Mouse (Mus musculus) ES-CJ7 (cell line): ENCODE measurements around the gene Acpp.
"Not testable (repeated sequence)": the region's sequence is repeated elsewhere in the genome, so short reads cannot be mapped to it uniquely, and the experiment has no call there.

Experiments used
- DNase-seq: peaks from one replicate; pipeline ENCODE4 v3.0.0; 2011; ENCODE audit warnings: low read depth, low spot score

Acpp gene

DNA sequence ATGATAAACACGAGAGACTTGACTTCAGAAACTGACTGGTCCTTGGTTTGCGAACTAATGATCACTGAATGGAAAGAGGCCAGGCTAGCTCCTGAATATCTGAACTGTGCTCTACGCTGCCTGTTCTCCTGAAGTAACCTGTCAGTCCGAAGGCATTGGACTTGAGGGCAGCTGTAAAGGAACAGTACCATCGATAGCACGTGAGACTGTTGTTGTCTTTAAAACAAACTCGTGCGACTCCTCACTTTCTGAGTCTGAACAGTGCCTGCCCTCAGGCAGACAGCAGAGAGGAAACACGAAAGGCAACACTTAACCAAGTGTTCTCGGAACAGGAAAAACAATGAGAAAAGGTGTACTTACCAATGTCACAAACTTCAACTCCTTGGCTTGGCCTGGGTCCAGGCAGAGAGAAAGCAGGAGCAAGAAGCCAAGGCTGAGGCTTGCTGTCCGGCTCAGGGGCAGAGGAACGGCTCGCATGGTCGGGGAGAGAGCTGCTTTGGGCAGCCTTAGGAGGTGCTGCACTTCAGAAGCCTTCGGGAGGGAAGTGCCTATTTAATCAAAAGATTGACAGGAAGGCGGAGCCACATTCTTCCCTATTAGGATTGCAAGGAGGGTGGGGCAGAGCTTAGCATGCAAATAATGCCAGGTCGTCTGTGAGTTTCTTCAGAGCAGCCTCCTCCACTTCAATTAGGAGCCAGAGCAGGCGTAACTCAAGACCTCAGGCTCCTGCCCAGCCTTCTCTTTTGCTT, at the start of gene Acpp:
Acpp (minus strand) TSS at position 566 of the 749 bp plus-strand sequence.
- DNase-seq, result peak; percentile 85

DNA sequence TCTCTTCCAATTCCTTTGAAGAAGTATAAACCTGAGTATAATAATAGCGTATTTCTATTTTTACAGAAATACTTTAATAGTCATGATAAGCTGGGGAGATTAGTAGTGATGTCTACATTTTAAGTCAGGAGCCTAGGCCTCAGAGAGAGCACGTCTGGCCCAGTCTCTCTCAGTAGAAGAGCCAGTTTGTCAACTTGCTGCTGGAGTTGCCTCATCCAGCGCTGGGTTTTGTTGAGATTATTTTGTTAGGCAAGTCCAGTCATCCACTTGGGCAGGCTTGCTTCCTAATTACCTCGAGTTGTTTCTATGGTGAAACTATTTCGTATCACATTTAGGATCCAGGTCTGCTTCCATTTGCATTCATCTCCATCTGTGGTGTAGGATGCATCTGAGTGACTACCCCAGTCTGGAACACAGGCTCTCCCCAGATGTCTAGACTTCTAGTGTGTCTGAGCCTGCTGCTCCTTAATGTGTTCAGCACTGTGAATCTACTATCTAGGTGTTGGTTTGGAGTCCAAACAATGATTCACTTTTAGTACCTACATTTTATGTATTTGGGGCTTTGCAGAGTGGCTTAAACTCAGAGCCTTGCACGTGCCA, 45.1 kb upstream of the Acpp start:
- no peak for DNase-seq

DNA sequence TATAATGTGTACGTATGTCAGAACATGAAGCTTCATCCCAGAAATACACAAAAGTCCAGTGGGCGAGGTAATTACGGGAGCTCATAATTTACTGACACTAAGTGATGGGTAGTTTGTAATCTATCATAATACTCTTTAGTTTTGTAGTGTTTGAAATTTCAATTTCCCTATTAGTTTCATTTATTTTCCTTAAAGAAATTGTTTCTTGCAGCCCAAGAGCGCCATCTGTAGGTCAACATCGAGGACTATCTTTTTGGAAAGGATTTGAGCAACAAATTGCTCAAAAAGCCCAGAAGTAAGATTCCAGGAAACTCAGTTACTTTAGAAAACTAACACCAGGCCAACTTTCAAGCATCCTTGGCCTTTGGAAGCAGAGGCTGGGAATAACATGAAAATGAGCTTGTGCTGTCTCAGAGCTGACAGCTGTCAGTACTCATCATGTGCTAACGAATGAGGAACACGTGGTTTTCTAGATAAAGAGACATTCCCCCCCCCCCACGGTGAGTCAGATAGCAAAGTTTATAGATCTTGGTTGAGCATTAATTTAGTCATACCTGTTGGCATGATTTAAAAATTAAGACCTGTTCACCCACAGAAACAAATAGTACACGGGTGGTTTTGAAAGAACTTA, 42.1 kb upstream of the Acpp start:
- peak; percentile 41 for DNase-seq

DNA sequence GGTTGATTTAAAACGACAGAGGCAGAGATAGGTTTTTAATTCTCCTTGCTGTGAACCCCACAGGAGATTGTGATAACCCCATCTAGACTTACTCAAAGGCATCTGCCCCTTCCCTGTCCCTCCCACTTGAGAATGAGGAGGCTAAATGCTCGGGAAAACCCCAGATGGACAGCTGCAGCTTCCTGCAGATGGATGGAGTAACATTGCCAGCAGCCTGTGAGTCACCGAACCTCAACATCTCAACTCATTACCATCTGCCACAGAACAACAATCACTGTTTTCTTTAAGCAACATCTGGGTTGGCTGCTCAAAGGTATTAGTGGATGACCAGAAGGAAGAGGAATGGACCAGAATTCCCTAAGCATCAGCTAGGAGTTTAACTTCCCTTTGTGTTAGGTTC, 38.0 kb upstream of the Acpp start:
- DNase-seq, result no peak

DNA sequence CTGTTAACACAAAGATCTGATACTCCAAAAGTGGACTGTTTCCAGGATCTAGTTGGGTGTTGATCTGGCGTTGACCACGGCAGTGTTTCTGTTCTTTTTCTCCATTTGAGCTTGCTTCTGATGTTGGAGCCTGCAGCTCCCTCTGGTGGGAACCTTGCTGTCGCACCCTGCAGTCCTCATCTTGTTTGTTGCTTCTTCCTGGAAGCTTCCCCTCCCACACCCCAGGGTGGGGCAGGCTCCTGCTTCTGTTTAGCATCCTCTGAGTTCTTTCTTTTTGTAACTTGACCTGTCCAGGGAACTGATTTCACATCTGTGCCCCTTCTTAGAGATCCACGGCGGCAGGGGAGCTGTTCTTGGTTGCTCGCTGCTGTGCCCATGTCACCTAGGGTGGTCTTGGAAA, 35.7 kb upstream of the Acpp start:
- DNase-seq, result peak; percentile 75

DNA sequence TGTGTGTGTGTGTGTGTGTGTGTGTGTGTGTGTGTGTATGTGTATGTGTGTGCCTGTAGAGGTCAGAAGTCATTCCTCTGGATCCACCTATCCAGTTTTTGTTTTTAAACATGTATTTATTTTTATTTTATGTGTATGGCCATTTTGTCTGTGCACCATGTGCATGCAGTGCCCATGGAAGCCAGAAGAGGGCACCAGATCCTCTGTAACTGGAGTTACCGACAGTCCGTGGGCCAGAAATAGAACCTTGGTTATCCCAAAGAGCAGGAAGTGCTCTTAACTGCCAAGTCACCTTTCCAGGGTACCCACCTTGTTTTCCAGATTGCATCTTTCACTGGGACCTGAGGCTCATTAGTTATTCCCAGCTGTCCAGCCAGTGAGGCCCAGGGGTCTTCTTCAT, 29.4 kb upstream of the Acpp start:
- peak; percentile 67 for DNase-seq

DNA sequence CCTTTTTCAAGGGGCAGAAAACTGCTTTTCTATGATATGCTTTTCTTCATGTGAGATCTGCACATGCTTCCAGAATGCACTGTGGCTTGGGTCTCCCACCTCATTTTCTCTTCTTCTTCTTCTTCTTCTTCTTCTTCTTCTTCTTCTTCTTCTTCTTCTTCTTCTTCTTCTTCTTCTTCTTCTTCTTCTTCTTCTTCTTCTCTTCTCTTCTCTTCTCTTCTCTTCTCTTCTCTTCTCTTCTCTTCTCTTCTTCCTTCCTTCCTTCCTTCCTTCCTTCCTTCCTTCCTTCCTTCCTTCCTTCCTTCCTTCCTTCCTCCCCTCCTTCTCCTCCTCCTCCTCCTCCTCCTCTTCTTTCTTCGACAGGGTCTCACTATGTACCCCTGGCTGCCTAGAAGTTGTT, 24.4 kb upstream of the Acpp start:
- not testable (repeated sequence) for DNase-seq

DNA sequence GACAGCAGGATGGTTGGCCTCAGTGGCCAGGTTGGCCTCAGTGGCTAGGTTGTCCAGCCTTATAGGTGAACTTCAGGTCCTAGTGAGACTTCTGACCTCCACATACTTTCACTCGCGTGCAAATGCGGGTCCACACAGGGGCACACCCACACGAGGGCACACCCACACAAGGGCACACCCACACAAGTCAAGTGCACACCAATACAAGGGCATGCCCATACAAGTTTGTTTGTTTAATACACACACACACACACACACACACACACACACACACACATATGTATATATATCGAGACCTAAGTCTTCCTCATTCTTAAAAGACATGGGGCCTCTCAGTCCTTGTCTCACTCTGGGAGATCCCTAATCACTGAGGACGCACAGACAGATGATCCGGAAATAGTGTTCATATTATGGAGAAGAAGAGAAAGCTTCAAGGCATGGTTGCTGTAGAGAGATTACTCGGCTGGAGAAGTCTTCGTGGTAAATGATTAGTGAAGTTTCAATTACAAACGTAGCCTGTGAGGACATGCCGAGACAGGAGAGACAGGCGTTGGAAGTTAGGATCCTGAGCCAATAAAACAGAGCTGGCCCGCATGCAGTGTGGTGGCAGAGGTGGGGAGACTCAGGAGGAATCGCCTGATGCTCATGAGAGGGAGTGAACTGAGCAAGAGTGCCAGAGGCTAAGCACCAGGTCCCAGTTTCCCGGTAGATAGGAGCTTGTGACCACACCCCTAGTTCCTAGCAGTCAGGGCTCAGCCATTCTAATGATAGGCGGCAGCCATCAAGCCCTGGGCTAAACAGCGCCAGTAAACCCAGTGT, 23.7 kb upstream of the Acpp start:
- DNase-seq, result peak; percentile 89

DNA sequence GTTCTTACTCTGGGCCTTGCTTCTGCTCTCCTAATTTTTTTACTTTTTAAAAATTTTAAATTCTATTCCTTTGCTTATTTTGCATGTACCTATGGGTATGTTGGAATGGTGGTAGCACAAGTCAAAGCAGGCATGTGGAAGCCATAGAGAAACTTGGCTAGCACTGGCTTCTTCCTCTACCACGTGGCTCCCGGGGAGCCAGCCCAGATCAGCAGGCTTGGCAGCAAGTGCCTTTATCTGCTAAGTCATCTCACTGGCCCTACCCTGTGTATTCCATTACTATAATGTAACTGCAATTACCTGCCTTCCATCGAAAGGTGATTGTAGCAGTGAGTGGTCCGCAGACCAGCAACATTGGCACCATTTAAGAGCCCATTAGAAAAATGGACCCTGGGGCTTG, 22.8 kb upstream of the Acpp start:
- DNase-seq, result no peak

DNA sequence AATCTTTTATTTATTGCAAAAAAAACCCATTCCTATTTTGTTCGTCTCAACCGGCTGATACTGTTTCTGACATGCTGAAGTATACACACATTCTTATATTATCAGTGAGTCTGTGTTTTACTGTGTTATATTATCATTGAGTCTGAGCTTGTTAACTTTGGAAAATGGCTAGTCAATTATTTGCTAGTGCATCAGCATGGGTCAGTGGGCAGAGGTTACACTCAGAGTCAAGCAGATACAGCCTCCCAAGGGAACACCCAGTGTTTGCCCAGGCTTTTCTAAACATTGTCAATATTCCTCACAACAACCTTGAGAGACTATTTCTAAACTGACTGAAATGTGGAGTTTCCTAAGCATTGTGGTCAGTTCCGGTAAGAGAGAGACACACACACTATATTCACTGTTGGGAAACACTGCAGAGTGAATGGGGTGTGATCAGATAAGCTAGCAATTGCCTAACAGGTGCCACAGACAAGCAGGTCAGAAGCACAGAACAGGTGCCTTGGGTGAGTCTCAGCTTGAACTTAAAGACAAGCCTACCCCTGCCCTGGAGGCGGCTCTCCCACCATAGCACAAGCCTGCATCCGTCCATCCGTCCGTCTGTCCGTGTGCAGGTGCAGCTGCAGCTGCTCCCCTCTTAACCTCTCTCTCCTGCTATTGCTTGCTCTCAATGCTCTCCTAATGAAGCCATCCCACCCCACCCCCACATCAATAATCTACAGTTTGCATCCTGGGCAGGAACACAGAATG, 18.1 kb upstream of the Acpp start:
- no peak for DNase-seq

DNA sequence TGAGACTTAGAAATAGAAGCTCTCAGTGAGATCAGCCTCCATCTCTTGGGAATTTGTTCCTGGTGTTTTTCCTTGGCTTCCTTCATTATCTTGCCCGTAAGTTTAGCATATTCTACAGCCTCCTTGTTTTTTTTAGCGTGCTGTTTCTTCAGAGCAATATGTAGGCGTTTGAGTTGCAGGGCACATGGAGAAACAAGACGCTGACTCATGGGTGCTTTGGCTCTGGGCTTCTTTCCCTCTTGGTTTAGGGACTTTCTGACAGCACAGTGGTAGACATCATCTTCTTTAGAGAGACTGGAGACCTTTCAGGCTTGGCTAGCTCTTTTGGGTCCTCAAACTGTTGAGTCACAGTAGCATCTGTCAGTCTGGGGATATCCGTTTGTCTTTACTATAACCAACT, 6.6 kb upstream of the Acpp start:
- DNase-seq, result no peak

DNA sequence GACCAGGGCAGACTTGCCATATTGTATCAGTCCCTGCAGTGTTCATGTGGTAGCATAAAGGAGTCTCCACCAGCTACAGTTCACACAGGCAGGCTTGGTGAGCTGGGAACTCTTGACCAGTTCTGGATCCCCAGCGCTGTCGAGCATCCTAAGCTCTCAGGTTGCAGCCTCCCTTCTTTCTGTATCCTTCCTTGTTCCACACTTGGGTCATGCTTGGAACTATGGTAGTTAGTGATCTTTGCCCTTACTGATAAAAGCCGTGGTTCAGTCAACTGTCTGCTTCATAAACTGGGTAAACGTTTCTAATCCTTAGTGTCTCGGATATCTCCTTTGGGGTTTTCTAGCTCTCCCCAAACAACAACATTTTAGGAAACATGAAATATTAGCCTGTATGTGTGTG, 1.9 kb upstream of the Acpp start:
- no peak for DNase-seq

DNA sequence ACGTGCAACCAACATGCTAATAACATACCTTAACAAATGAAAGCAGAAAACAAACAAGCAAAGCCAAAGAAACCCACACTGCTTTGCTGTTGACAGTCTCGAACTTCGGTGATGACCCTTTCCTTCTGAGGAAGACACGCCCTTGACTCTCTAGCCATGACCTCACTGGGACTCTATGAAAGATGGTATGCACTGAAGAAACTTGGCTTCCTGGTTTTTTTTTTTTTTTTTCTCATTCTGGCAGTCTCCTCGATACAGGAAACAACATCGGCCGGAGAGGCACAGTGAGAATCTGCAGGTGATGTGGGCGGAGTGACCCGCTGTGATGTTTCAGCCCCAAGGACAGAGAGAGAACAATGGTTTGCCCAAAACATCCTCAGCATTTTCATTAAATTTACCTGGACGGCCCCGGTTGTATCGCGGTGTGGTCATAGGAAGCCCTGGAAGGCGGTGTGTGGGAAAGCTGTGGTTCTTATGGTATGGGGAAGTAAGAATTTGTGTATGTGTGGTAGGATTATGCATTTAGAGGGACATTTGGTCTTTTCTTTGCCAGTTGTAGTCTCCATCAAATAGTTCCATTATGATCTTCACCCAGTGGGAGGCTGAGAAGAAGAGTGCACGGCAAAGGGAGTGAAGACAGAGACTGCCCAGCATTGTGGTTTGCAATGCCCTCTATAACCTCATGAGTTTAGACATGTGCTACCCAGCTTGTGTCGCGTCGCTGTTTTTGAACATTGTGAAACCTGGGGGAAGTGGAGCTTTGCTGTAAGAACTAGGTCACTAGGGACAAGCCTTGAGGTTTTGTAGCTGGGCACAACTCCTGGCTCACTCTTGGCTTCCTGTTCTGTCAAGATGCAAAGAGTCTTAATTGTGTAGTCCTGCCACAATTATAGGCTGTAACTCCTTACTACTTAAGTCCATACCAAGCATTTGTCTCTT, 1.2 kb upstream of the Acpp start:
- DNase-seq, result no peak

DNA sequence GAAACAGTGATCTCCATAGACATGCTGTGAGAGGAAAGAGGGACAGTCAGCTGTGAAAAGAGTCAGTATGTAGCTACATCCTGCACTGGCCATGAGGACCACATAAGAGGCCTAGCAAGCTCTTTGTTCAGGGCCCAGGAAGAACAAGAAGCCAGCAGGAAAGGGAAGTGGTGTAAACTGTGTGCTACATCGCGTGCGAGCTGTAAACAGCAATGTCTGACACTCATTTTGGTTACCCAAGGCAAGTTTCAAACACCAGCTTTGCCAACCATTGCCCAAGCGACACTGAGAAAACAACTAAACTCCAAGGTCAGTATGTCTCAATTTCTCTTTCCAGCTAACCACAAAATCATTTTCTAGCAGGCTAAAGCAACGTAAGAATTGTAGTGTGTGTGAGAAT, 6.2 kb downstream of the Acpp start:
- no peak for DNase-seq

DNA sequence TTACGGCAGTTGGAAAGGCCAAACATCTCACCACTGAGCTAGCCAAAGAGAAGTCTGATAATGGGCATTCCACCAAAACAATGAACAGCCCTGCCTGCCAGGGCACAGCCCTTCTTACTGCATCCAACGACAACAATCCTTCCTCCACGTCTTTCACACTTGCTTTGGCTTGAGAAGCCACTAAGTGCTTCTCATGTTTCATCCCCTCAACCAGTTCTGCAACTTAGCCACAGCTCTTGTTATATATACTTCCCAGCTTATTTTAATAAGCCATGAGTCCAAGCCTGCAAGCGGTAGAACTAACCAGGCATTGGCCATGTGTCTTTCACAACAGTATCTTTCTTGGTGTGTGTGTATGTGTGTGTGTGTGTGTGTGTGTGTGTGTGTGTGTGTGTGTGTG, 8.9 kb downstream of the Acpp start:
- DNase-seq, result no peak

DNA sequence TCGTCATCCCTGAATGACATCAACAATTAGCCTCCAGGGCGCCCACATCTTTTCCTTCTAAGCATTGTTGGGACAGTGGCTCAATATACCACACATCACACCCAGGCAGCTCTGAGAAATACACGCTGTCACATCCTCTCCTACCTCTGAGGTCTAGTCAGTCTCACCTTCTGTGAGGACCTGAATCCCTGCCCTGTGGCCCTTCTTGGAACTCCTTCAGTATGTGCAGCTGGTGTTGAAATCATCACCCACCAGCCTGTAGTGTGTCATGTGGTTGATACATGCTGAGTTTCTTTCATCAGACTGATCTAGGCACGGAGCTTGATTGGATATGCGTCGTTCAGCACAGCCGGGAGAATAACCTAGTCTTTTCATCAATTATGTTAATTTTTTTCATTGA, 16.0 kb downstream of the Acpp start:
- DNase-seq, result no peak

DNA sequence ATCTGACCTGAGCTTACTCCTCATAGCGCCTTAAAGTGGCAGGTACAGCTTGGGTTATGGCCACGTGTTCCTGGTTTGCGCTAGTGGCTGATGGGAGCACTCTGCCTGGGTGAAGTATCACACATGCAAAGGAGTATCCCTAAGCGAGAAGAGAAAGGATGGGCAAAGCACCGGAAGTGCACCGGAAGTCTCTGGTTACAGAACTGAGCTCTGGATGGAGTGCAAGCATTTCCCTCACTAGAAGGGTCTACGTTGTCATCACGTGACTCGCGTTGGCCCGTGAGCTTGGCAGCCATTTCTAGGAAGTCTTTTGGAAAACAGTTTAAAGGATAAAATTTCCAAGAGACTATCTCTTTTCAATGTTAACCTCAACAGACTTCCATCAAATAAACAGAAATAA, 21.2 kb downstream of the Acpp start:
- peak; percentile 43 for DNase-seq

DNA sequence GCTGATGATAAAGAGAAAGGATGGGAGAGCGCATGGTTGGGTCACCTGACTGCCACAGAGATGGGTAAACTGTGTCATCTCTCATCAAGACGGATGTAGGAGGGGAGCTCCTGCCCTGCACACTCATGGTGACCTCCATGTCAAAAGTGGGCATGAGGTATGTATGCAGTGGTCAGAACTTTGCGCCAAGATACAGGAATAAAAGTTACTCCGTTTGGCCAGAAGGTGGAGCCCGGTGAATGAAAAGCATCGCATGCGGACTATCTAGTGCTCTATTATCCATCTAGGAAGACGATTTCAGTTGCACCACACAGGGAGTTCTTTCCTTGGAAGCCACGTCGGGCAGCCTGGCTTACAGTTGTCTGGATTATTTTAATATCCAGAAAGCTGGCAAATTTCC, 22.0 kb downstream of the Acpp start:
- DNase-seq, result peak; percentile 75

DNA sequence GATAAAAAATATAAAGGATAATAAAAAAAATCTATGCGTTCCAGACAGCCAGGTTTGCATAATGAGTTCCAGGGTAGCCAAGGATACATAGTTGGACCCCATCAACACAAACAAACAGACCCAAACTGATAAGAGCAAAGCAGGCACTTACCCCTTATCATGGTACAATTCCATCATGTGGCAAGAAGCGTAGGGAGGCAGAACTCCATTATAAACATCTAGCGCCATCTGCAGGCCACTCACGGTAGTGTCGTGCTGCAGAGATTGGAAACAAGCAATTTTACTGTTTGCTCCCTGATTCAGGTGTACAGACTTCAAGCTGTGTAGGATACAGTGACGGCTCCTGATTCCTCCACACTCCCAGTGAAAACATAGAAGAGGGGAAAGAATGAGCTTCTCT, 30.8 kb downstream of the Acpp start:
- peak; percentile 76 for DNase-seq

DNA sequence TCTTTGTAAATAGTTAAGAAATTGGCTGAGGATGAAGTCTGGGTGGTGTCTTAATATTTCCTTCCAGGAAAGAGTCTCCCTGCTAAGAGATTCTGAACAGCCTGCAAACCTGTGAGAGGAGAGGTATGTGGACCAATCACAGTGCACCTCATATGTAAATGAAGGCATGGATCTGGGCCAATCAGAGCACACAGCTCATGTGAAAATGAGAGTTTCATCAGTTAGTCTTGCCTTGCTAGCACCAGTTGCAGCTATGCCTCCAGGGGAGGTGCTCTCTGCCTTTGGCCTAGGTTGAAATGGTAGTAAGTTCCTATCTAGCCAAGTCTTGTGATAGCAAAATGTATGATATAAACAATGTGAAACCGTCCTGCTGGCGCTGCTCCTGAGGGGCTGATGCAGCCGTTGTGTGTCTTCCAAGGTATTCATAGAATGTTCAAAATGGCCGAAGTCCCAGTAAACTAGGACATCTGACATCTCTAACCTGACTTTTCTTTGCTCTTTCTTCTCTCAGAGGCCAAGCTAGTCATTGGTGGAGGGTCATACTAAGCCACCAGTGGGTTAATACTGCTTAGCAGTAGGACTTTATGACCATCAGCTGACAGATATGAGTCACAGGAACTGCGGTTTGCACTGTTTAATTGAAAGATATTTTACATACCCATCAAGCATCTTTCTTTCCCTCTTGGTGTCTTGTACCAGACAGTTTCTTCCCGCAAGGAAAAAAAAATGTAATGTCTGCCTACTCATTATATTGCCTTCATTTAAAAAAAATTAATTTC, 32.0 kb downstream of the Acpp start:
- peak; percentile 18 for DNase-seq
